In genomic region chr15:28154822-28155501, GRCm38 (mm10) we compare ENCODE assay signal across 8 mouse cellular contexts. TPM values are rescaled to one million over a fixed set of nuclear protein-coding genes. Genes with fewer than 3 reads are reported as not detected.
DNase-seq lines count a peak whose midpoint lies in the region; ATAC-seq lines count a peak whose summit lies in the region.

No protein-coding gene starts in this region.

- H3K9ac ChIP-seq in embryonic facial prominence, embryonic 13.5 days = peak overlapping the region; percentile 59
- H3K9ac ChIP-seq in stomach, embryonic 15.5 days = no peak overlapping the region

- no peaks in the 10 kb centered on the region for H3K36me3 ChIP-seq in embryonic facial prominence, embryonic 13.5 days
- no peaks in the 10 kb centered on the region for H3K36me3 ChIP-seq in stomach, embryonic 15.5 days

- no peaks in the 10 kb centered on the region for H3K9me3 ChIP-seq in embryonic facial prominence, embryonic 13.5 days
- no peaks in the 10 kb centered on the region for H3K9me3 ChIP-seq in stomach, embryonic 15.5 days

- WGBS in embryonic facial prominence, embryonic 13.5 days = 5% methylated on average over 26 of the region's 27 CpGs
- WGBS in stomach, embryonic 15.5 days = 8% methylated on average over 26 of the region's 27 CpGs

- peaks cover 17% of the 10 kb centered on the region for H3K4me1 ChIP-seq in embryonic facial prominence, embryonic 13.5 days
- peaks cover 7% of the 10 kb centered on the region for H3K4me1 ChIP-seq in stomach, embryonic 15.5 days

- peak; percentile 8 for DNase-seq in ovary, adult 18-20 months (ENCODE audit: low spot score)
- DNase-seq in ovary, postnatal 14 days (ENCODE audit: low spot score) = no peak
- DNase-seq in layer of hippocampus, postnatal 25 days (ENCODE audit: extremely low spot score in 1 of 2, low spot score in 1 of 2) = peak; percentile 54 to 65
- peak; percentile 20 for DNase-seq in lung, postnatal 36 days
- DNase-seq in thymus, postnatal 14 days = no peak

- H3K27me3 ChIP-seq in embryonic facial prominence, embryonic 13.5 days = peaks cover 12% of the 10 kb centered on the region
- no peaks in the 10 kb centered on the region for H3K27me3 ChIP-seq in stomach, embryonic 15.5 days (replicated peaks)

- H3K4me2 ChIP-seq in embryonic facial prominence, embryonic 13.5 days = peak overlapping the region; percentile 78
- H3K4me2 ChIP-seq in stomach, embryonic 15.5 days = peak overlapping the region; percentile 73

- H3K27ac ChIP-seq in embryonic facial prominence, embryonic 13.5 days = no peak overlapping the region
- no peak overlapping the region for H3K27ac ChIP-seq in stomach, embryonic 15.5 days

- peak; percentile 59 for ATAC-seq in embryonic facial prominence, embryonic 13.5 days (ENCODE audit: insufficient number of reproducible peaks, insufficient read depth, low FRiP score, low TSS enrichment, low read depth)
- peak; percentile 40 to 59; a peak in 3 of 4 replicates for ATAC-seq in hematopoietic stem cell, adult 5-6 weeks (replicated peaks in 1 of 2; ENCODE audit: insufficient read depth in 1 of 2, low FRiP score in 2 of 2, low TSS enrichment in 1 of 2, low read depth in 1 of 2, poor library complexity in 2 of 2, severe bottlenecking in 2 of 2)
- ATAC-seq in stomach, embryonic 15.5 days (ENCODE audit: insufficient read depth, low FRiP score, low read depth) = 0 out of 2 replicates have a peak, but pooled peaks have one; percentile 49

- peak overlapping the region; percentile 37 for H3K4me3 ChIP-seq in embryonic facial prominence, embryonic 13.5 days
- H3K4me3 ChIP-seq in stomach, embryonic 15.5 days (replicated peaks) = peak overlapping the region; percentile 35

RNA-seq across cellular contexts. Expression of gene Dnah5, which starts 48.6 kb away (rescaled TPM):
- polyA plus RNA-seq in embryonic facial prominence, embryonic 13.5 days (2015; fragmentation: Nextera tagmentation; extraction: Ambion mirVana) = 0.03 and 0.08 TPM in 2 replicates
- total RNA-seq in hematopoietic stem cell, adult 5-6 weeks (2017) = not detected in 2 replicates
- total RNA-seq in layer of hippocampus, postnatal 25 days (2021) = 1 to 10 TPM; 2.9 to 3.8 TPM
- polyA plus RNA-seq in stomach, embryonic 15.5 days (2015; fragmentation: Nextera tagmentation; extraction: Ambion mirVana) = 0.01 and 0.05 TPM in 2 replicates

Comparison
In these comparisons a context has a peak if more than half of its experiments do, and no peak if none do; other contexts are left out.
1. DNase-seq: peak in ovary, adult 18-20 months (single experiment), layer of hippocampus, postnatal 25 days (2 of 2) and lung, postnatal 36 days (single experiment); none in ovary, postnatal 14 days (single experiment) and thymus, postnatal 14 days (single experiment).
2. Peak in every context shown above with its lines, with median percentiles within 50 percentile points of each other: ATAC-seq.